Mouse (Mus musculus) adrenal gland, postnatal 10 days (tissue): Measurements from ENCODE around the gene Pde4dip. TPM values are rescaled to one million over a fixed set of nuclear protein-coding genes. Genes with fewer than 3 reads are reported as not detected.

Experiments used
- DNase-seq: peaks from one replicate; pipeline ENCODE4 v3.0.0; 2021; ENCODE audit warnings: mixed read lengths
- total RNA-seq, 2 experiments: library from RNA; stranded (reverse); gene quantifications; 2 replicates each; pipeline ENCODE4 v1.2.3; 2021

Gene Pde4dip
- total RNA-seq, 2 experiments from 2014 or later = 79.3 to 173 TPM

GRCm38 (mm10) chr3:97844163-97844820, 44.2 kb downstream of the Pde4dip start:
- DNase-seq = no peak

GRCm38 (mm10) chr3:97842641-97843040, 45.9 kb downstream of the Pde4dip start:
- no peak for DNase-seq

GRCm38 (mm10) chr3:97840439-97840838, 48.1 kb downstream of the Pde4dip start:
- no peak for DNase-seq

- DNase-seq = no peak
Measured at GRCm38 (mm10) chr3:97835888-97836287, 52.6 kb downstream of the Pde4dip start.

- DNase-seq = no peak
Measured at GRCm38 (mm10) chr3:97834625-97835024, 53.9 kb downstream of the Pde4dip start.

GRCm38 (mm10) chr3:97831564-97832320, 56.8 kb downstream of the Pde4dip start:
- DNase-seq = no peak

- no peak for DNase-seq
Measured at GRCm38 (mm10) chr3:97830622-97831021, 57.9 kb downstream of the Pde4dip start.

- no peak for DNase-seq
Measured at GRCm38 (mm10) chr3:97830122-97830521, 58.4 kb downstream of the Pde4dip start.

- no peak for DNase-seq
Measured at GRCm38 (mm10) chr3:97828286-97828685, 60.2 kb downstream of the Pde4dip start.

GRCm38 (mm10) chr3:97825246-97825645, 63.3 kb downstream of the Pde4dip start:
- DNase-seq = no peak

- DNase-seq = no peak
Measured at GRCm38 (mm10) chr3:97824744-97825143, 63.8 kb downstream of the Pde4dip start.

GRCm38 (mm10) chr3:97824011-97824711, 64.3 kb downstream of the Pde4dip start:
- no peak for DNase-seq

GRCm38 (mm10) chr3:97823438-97823837, 65.1 kb downstream of the Pde4dip start:
- no peak for DNase-seq

- no peak for DNase-seq
Measured at GRCm38 (mm10) chr3:97819050-97819449, 69.5 kb downstream of the Pde4dip start.

GRCm38 (mm10) chr3:97818383-97818982, 70.0 kb downstream of the Pde4dip start:
- no peak for DNase-seq

GRCm38 (mm10) chr3:97811651-97812399, 76.7 kb downstream of the Pde4dip start:
- DNase-seq = no peak

GRCm38 (mm10) chr3:97811158-97811557, 77.3 kb downstream of the Pde4dip start:
- no peak for DNase-seq

- DNase-seq = no peak
Measured at GRCm38 (mm10) chr3:97810334-97810733, 78.2 kb downstream of the Pde4dip start.

- DNase-seq = no peak
Measured at GRCm38 (mm10) chr3:97805559-97805958, 82.9 kb downstream of the Pde4dip start.

- DNase-seq = no peak
Measured at GRCm38 (mm10) chr3:97803675-97804074, 84.8 kb downstream of the Pde4dip start.

GRCm38 (mm10) chr3:97802927-97803326, 85.6 kb downstream of the Pde4dip start:
- no peak for DNase-seq

GRCm38 (mm10) chr3:97802297-97802696, 86.2 kb downstream of the Pde4dip start:
- no peak for DNase-seq
